Mouse (Mus musculus) mouse trophoblast stem cell (cell line): ENCODE data around the gene Vhl.

Source experiments
- in situ Hi-C, 2 experiments: fragments of 300-500 bp; cut with MseI, MboI; formaldehyde crosslinking; loops; 2 replicates in 1 of 2; 3 replicates in 1 of 2; pipeline ENCODE4 v1.15.1; 2025

Gene Vhl

DNA sequence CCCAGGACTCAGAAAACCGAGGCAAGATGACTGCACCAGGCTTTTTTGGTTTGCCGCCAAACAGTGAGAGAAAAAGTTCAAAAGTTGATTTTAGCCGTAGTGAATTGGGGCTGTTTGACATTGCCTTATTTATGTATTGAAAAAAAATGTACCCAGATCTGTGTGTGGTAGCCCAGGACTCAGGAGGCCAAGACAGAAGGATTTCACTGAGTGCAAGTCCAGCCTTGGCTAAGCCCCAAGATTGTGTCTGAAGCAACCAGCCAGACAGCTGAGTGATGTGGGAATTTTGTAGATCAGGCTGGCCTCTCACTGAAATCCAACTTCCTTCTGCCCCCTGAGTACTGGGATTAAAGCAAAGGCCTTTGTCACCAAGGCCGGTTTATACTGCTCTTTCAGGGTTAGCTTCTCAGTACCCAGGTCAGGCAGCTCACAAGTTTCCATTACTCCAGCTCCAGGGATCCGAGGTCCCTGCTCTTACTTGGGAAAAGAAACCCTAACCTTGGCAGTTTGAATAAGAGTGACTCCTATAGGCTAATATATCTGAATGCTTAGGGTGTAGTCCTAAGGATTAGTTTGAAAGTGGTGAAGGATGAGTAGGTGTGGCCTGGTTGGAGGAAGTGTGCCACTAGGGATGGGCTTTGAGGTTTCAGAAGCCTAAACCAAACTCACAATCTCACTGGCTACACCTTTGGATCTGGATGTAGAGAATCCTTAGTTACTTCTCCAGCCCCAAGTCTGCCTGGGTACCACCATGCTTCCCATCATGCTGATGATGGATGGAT is 1.4 kb downstream of the Vhl start:
- in situ Hi-C loops: no loop called here

DNA sequence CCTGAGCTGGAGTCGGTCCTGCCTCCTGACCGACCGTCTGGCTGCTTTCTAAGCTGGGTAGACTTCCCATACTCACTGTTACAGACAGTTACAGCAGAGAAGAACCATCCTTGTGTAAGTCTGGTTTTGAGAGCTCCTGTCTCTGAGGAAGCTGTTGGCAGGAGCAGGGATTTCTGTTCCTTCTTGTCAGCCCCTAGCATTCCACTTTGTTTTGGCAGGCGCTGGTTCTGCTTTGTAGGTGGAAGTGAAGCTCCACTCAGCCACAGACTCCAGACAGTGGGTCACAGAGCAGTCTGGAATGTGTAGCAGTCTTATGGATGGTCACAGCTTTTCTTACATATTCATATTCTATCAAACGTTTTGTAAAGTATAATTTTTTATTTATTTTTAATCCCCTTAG is 6.6 kb downstream of the Vhl start:
- in situ Hi-C loops: no loop called here

DNA sequence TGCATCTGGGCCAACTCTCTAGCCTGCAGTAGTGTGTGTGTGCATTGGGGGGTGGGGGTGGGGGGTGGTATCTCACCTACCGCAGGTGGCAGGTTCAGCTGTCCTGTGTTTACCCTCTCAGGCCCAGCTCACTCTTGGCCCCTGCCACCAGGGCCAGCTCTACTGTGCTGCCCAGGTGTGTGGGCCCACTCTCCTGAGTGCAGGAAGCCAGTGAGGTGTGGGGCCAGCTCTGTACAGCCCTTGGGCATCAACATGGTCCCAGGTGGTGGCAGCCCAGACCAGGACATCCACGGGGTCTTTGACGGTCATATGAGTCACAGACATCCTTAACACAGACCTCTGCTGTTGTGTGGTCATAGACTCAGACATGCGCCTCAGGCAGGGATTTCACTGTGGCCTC is 9.1 kb downstream of the Vhl start:
- in situ Hi-C loops: no loop called here

DNA sequence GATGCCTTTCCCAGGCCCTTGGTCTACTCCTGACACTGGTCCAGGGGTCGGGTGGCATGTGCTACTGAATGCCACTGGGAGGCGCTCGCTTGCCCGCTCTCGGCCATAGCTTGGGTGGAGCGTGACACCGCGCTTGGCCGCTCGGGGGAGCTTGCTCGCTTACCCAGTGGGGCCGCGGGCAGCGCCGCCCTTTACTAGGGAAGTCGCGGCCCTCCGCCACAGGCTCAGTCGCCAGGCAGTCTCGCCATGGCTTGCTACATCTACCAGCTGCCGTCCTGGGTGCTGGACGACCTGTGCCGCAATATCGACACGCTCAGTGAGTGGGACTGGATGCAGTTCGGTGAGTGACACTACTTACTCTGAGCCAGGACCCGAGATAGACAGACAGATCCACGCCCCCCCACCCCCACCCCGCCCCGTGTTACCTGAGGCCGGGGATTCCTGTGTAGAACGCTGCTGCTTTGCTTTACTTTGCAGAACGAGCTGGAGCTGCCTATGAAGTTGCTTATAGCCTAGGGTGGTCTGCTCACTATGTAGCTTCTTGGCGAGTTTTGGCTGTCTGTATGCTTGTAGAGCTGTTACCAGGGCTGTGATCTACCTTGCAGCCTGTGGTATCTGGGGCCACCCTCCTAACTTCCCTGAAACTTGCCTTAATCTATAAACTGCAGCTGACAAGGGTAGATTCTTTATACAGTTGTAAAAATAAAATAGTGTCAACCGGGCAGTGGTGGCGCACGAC is 14.7 kb downstream of the Vhl start, which contains the start of gene Irak2:
Gene Irak2 (plus strand): TSS at position 166 of the 739 bp plus-strand sequence.
- in situ Hi-C loops: loop anchor here in 1 of 2 experiments (5.0 kb wide), 1 partner anchor 34 kb away; no protein-coding TSS in a partner anchor

DNA sequence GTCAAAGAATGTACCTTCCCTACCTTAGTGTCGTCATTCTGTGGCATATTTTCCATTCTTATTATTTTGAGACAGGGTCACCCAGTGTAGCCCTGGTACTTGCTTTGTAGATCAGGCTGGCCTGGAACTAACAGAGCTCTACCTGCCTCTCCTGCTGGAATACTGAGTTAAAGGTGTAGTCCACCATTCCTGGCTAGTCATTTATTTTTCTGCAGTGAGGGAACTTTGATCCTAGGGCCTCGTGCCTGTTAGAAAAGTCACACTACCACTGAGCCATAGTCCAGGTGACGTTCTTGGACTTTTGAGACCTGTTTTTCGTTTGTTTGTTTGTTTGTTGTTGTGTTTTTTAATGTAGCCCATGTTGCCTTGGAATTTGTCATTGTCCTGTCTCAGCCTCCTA is 15.4 kb downstream of the Vhl start:
- in situ Hi-C loops: loop anchor here in 1 of 2 experiments (5.0 kb wide), 1 partner anchor 33 kb away; no protein-coding TSS in a partner anchor

DNA sequence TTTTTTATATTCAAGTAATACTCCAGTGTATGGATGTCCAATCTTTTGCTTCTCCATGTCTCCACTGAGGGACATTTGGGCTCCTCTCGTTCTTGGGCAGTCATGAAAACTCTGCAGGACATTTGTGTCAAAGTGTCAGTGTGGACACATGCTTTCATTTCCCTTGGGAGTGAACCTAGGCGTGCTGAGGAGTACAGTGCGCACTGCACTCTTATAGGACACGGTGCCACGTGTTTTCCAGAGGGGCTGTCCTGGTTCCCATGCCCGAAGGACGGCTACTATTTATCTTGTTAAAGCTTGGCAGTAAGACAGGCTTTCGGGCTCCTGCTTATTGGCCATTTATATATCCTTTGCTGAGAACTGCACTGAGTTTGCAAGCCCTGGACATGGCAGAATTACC is 18.8 kb downstream of the Vhl start:
- in situ Hi-C loops: loop anchor here in 1 of 2 experiments (5.0 kb wide), 1 partner anchor 35 kb away; no protein-coding TSS in a partner anchor

DNA sequence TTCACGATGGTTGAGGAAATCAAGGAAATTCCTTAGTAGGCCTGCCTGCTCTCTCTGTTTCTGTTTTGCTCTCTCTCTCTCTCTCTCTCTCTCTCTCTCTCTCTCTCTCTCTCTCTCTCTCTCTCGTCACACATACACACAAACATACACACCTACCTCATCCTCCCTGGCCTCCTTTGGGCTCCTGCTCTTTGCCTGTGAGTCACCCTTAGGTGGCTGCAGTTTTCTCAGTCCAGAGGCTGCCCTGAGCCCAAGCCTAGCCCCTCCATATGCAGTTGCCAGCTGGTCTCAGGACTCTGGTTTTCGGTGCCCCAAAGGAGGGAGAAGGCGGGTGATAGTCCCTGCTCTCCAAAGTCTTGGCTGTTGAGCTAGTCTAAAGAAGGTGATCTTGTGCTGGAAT is 19.3 kb downstream of the Vhl start:
- in situ Hi-C loops: loop anchor here in 1 of 2 experiments (5.0 kb wide), 1 partner anchor 34 kb away; no protein-coding TSS in a partner anchor

DNA sequence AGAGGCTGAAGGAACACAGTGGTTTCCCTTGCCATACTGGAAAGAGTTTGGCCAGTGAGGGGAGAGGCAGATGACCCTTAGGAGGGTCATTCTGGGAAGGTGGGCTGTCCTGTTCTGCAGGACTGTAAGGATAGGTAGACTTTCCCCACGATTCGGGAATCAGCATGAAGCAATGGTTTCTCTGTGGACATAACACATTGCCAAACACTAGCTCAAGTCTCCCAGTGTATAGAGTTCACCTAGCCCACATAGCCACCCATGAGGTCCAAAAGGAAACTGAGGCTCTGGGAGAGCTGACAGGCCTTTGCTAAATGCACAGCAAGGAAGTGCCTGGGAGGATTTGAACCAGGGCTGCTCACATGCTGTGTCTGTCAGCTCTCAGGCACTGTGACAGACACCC is 20.2 kb downstream of the Vhl start:
- in situ Hi-C loops: loop anchor here in 1 of 2 experiments (5.0 kb wide), 1 partner anchor 33 kb away; no protein-coding TSS in a partner anchor

DNA sequence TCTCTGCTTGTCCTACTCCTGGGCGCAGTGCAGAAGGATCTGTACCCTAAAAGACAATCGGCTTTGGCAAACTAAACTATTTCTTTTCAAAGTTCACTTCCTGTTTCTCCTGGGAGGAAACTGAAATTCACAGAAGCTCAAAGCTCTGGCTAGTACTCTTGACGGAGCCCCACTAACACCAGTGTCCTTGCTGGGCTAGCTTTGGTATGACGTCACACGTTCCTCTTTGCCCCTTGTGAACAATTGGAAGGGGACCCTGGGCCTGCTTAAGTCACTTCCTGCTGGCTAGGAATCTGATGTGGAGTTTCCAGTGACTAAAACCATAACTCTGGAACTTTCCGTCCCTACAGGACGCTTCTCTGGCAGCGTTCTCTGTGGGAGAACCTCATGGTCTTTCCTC is 21.0 kb downstream of the Vhl start:
- in situ Hi-C loops: loop anchor here in 1 of 2 experiments (5.0 kb wide), 1 partner anchor 32 kb away; no protein-coding TSS in a partner anchor

DNA sequence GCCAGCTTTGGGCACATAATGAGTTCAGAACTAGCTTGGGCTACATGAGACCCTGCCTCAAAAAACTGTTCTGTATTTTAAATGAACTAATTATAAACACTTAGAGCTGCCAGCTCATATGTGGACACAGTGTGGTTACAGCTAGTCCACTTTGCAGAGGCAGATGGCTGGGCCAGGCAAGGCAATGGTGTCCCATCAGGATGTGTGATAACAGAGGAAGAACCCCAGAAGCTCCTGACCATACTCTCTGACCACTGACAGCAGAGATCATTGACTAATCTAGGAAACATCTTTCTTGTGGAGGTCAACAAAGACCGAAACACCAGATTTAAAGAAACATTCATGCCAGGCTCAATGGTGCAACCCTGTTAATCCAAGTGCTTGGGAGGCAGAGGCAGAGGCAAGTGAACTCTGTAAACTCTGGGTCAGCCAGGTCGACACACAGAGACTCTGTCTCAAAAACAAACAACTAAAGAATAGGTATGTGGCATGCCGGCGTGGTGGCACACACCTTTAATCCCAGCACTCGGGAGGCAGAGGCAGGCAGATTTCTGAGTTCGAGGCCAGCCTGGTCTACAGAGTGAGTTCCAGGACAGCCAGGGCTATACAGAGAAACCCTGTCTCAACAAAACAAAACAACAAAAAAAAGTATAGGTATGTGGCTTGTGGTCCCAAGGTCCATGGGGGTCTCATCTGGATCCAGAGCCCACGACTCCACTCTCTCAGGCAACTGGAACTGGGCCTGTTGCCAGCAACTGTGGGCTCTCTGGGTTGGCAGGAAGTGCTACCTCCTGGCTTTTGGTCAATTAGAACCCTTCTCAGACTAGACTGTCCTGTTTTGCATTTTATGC is 25.8 kb downstream of the Vhl start:
- in situ Hi-C loops: no loop called here

DNA sequence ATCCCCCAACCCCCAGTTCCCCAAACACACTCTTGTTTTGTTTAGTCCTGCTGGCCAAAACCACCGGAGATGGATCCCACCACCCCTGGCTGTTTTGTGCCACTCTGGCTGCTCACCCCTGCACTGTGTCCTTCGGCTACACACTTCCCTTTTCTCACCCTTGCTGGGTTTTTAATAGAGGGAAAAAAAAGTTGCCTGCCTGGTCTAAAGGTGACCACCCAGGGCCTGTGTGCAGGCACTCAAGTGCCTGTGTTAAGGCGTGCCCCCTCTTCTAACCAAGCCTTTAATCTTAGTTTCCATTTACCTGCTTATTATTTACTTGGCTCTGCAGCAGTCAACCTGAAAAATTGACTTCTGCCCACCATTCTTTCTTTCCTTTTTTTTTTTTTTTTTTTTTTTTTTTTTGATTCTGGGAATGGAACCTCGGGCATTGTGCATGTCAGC is 26.5 kb downstream of the Vhl start:
- in situ Hi-C loops: no loop called here

DNA sequence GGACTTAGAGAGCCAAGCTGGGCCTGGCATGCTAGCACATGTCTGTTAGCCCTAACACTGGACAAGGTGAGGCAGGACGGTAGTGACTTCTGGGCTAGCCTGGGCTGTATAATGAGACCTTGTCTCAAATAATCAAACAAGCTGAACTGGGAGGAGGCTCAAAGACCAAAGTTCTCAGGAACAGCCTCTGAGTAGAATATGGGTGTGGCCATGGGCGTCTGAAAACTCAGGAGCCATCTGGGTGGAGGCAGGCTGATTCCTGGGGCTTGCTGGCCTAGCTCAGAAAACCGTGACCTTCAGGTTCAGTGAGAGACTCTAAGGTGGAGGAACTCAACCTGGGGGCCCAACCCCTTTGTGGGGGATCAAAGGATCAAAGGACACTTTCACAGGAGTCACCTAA is 27.9 kb downstream of the Vhl start:
- in situ Hi-C loops: no loop called here

DNA sequence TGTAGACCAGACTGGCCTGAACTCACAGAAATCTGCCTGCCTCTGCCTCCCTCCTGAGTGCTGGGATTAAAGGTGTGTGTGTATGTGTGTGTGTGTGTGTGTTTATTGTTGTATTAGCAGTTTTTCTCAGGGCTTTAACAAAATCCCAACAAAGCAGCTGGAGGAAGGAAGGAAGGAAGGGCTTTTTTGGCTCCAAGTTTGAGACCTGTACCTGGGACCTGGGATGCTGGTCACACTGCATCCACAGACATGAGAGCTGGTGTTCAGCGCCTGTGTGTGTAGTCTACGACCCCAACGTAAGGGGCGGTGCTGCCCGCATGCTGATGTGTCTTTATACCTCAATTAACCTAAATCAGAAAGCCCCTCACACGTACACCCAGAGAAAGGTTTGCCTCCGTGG is 29.8 kb downstream of the Vhl start:
- in situ Hi-C loops: no loop called here

DNA sequence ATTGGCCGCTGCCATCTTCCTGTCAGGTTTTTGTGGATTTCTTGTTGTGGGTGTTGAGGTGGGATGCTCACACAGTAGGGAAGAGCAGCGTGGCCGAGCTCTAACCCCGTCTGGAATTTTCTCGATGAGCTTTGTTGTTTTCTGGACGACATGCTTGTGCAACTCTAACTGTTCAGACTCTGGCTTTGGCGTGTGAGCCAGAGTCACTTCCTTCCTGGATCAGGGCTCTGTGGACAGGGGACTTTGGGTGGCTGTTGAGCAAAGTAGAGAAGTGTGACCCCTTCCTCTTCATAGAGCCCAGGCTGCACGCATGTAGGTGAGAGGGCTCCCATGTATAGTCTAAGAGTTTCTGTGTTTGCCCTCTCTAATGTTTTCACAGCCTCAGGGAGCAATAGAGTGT is 30.3 kb downstream of the Vhl start:
- in situ Hi-C loops: no loop called here

DNA sequence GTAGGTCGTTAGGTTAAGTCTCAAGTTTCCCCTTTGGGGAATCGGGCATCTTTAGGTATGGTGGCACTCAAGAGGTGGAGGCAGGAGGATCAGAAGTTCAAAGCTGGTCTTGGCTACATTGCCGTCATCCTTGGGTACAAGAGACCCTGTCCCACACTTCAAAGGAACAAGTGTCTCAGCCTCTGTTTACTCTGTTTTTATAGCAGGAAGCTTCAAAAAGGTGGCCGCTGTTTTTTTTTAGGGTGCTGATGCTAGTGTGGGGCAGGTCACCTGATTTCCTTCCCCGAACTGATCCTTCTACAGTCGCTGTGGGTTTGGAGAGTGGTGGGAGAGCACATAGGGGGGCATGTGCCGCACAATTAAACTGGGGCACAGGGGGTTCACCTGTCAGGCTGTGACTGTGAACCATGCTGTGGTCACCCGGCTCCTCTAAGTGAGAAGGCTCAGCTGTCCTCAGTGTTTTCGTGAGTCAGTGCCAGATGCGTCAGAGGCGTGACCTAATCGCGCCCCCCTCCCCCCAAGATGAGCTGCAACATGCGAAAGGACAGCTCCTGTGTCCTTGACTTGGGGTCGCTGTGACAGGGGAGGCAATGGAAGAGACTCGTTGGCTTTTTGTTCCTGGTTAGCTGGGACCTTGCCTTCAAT is 31.1 kb downstream of the Vhl start:
- in situ Hi-C loops: no loop called here

DNA sequence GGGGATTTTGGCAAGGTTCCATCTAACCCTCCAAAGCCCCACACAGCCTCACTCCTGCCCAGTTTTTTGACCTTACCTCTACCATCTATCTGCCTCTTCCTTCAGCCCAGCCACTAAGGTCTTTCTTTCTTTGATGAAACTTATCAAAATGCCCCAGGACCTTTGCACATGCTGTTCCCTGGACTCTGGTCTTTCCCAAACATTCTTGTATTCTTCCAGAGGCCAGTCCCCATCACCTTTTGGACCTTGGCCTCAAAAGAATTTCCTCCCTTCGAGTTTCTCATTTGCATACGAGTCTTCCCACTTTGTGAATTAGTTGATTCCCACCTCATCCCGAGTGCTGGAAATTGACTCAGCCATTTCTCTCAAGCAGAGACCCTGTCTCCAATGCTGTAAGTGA is 31.7 kb downstream of the Vhl start:
- in situ Hi-C loops: no loop called here

DNA sequence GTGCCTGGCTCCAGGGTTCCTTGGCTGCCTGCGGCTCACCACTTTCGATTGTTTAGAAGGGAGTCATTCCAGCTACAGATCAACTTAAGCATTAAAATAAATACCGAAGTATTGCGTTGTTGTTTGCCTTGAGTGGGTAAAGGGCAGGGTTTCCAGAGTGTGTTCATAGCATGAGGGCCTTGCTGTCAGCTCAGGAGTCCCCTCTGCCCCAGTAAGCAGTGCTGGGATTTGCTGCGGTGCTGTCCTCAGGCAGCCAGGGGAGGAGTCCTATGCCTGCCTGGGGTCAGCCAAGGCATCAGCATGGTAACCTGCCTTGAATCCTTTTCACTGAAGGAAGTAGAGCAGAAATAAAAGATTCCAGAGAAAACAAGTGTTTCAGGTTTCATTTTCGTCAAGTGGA is 33.1 kb downstream of the Vhl start:
- in situ Hi-C loops: no loop called here

DNA sequence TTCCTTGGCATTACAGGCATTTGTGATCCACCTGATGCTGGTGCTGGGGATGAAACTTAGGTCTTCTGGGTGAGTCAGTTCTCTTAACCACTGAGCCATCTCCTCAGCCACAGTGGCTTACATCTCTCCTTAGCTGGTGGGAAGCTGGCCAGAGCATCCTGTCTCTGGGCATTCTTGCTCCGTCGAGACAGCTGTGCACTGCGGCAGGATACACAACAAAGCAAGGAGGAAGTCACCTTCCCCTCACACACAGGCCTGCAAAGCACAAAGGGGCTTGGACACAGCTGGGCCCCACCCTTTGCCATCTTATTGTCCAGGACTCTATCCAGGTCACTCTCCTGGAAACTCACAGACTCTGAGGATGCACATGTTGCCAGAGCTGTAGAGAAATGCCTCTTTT is 34.5 kb downstream of the Vhl start:
- in situ Hi-C loops: no loop called here

DNA sequence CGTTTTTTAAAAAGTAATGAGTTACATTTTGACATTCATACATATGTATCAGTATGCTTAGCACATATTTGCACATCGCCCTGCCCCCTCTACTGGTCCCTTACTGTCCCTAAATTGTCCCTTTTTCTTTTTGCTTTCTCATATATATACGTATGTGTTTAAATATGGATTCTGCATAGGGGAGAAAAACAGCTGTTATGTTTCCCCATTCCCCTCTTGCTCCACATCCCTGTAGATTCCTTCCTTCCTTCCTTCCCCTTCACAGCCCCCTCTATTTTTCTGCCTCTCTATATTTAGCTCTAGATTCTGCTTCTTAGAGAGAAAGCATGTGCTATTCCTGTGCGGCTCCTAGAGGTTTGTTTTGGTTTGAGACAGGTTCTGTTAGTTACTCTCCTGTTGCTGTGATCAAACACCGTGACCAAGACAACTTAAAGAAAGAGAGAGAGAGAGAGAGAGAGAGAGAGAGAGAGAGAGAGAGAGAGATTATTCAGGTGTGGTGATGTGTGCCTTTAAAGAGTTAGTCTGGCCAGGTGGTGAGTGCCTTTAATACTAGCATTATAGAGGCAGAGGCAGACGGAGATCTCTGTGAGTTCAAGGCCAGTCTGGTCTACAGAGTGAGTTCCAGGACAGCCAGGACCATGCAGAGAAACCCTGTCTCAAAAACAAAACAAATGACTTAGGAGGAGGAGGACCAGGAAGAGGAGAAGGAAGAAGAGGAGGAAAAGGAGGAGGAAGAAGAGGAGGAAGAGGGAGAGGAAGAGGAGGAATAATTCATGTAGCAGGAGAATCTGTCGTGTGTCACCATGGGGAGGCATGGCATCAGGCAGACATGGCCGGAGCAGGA is 36.1 kb downstream of the Vhl start:
- in situ Hi-C loops: no loop called here
